Mouse (Mus musculus) heart, adult 10 weeks (tissue): ENCODE measurements around the gene Ccl27b. TPM values are rescaled to one million over a fixed set of nuclear protein-coding genes. Genes with fewer than 3 reads are reported as not detected.

Experiments
- polyA plus RNA-seq: library from polyadenylated mRNA; stranded (reverse); fragments of 350-450 nt; fragmentation: Illumina TruSeq; extraction: RNeasy Lipid Tissue Mini Kit (QIAGEN cat#74804); gene quantifications from one replicate; pipeline ENCODE4 v1.2.3, GENCODE M21; 2014; ENCODE audit warnings: low read depth, low replicate concordance

The Ccl27b gene
- polyA plus RNA-seq: not detected

GRCm38 (mm10) chr4:42654951-42655350 lies at the start of gene Ccl27b:
Ccl27b (plus strand) TSS chr4:42655251.

GRCm38 (mm10) chr4:42611895-42612294 lies 43.2 kb upstream of the Ccl27b start, which contains the start of gene Gm10591:
Gm10591 (plus strand) TSS chr4:42612195.

GRCm38 (mm10) chr4:42629419-42629818 lies 25.6 kb upstream of the Ccl27b start, which contains the start of gene Gm2564:
Gm2564 (plus strand) TSS chr4:42629719.

DNA sequence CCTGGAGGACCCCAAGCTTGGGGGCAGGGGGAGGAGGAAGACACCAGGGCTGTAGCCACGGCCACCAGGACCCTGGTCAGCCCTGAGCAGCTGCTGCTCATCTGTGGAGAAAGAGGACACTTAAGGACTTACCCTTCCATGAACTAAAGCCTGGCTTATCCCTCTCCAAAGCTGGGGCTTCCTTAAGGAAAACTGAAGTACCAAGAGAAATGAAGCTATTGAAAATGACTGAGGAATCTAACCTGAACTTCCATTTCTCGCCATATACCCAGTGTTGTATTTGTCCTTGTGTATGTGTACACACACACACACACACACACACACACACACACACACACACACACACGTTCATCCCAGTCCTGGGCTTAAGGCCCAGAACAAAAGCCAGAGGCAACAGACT lies 6.7 kb downstream of the Ccl27b start, which contains the start of gene Il11ra2:
Il11ra2 (minus strand) TSS at position 101 of the 400 bp plus-strand sequence.

Other genes starting within 250 kb of the Ccl27b start
- gene Gm21586, start 215.9 kb upstream of the Ccl27b start, polyA plus RNA-seq: not detected
- not detected for gene Gm2163, start 188.5 kb upstream of the Ccl27b start, polyA plus RNA-seq
- not detected for gene Fam205a2, start 127.1 kb upstream of the Ccl27b start, polyA plus RNA-seq
- not detected for gene Gm10591, start 43.1 kb upstream of the Ccl27b start, polyA plus RNA-seq
- 5.7 TPM for gene Gm2564, start 25.5 kb upstream of the Ccl27b start, polyA plus RNA-seq
- not detected for gene Il11ra2, start 6.6 kb downstream of the Ccl27b start, polyA plus RNA-seq
- not detected for gene 4930578G10Rik, start 80.3 kb downstream of the Ccl27b start, polyA plus RNA-seq
- 4.0 TPM for gene Ccl19, start 101.3 kb downstream of the Ccl27b start, polyA plus RNA-seq
- 53.5 TPM for gene Ccl21a, start 118.7 kb downstream of the Ccl27b start, polyA plus RNA-seq
- not detected for gene Fam205a1, start 198.6 kb downstream of the Ccl27b start, polyA plus RNA-seq
- gene Gm12394, start 201.5 kb downstream of the Ccl27b start, polyA plus RNA-seq: 0.21 TPM
- 0.81 TPM for gene Fam205c, start 219.0 kb downstream of the Ccl27b start, polyA plus RNA-seq